Mouse (Mus musculus) liver, embryonic 13.5 days (tissue): ENCODE measurements at regions not wholly inside any gene's neighbourhood (a gene's known extent, or its start where the extent isn't known, plus 50 kb on each side); places are given as distances from the start of the nearest gene placed in this dataset.

Experiments
- ATAC-seq: fragments of 200-750 bp; cut with Nextera tagmentation; 2 replicates; pipeline ENCODE4 v1.8.0; 2017; ENCODE audit warnings: low read depth, mild to moderate bottlenecking, moderate number of reproducible peaks, moderate library complexity
- DNase-seq: peaks from one replicate; pipeline ENCODE4 v3.0.0; 2022
- H3K27ac ChIP-seq: fragments of 300-500 bp; sonication (generic); 2 replicates; pipeline ENCODE4 v1.5.1; 2015; ENCODE audit warnings: moderate library complexity, mild to moderate bottlenecking, inconsistent platforms
- H3K27me3 ChIP-seq: fragments of 300-500 bp; sonication (generic); 2 replicates; pipeline ENCODE4 v1.6.1; 2015; ENCODE audit warnings: mild to moderate bottlenecking, inconsistent platforms
- H3K36me3 ChIP-seq: fragments of 300-500 bp; sonication (generic); 2 replicates; pipeline ENCODE4 v1.6.1; 2015; ENCODE audit warnings: mild to moderate bottlenecking, inconsistent platforms
- H3K4me1 ChIP-seq: fragments of 300-500 bp; sonication (generic); replicated peaks from 2 replicates; pipeline ENCODE4 v1.6.1; 2015; ENCODE audit warnings: inconsistent platforms
- H3K4me2 ChIP-seq: fragments of 300-500 bp; sonication (generic); 2 replicates; pipeline ENCODE4 v1.6.1; 2015; ENCODE audit warnings: inconsistent platforms, mild to moderate bottlenecking, moderate library complexity
- H3K4me3 ChIP-seq: fragments of 300-500 bp; sonication (generic); replicated peaks from 2 replicates; pipeline ENCODE4 v1.5.1; 2015; ENCODE audit warnings: mild to moderate bottlenecking, inconsistent platforms
- H3K9ac ChIP-seq: fragments of 300-500 bp; sonication (generic); 2 replicates; pipeline ENCODE4 v1.6.1; 2015; ENCODE audit warnings: mild to moderate bottlenecking, inconsistent platforms
- H3K9me3 ChIP-seq: fragments of 300-500 bp; sonication (generic); replicated peaks from 2 replicates; pipeline ENCODE4 v1.6.1; 2016; ENCODE audit warnings: inconsistent platforms
- WGBS: fragments of 180-500 bp; shearing (Covaris S2); methylation state at CpG from one replicate; pipeline ENCODE4 v1.1.7; 2015; ENCODE audit not compliant: insufficient replicate concordance; 5-methylcytosine and 5-hydroxymethylcytosine counted together

GRCm38 (mm10) chr13:91370886-91371595, 89.0 kb upstream of the Ssbp2 start:
- Histone ChIP-seq H3K27me3 (no peaks in the 10 kb centered on the region), H3K4me1 (peaks cover 41% of the 10 kb centered on the region), H3K4me3 (peak overlapping the region; percentile 66), H3K36me3 (no peaks in the 10 kb centered on the region), H3K4me2 (peak overlapping the region; percentile 89), H3K9me3 (no peaks in the 10 kb centered on the region), H3K27ac (peak overlapping the region; percentile 87), H3K9ac (peak overlapping the region; percentile 80)
- ATAC-seq (peak; percentile 81), DNase-seq (peak; percentile 79)
- under 1% methylated on average over 28 of the region's 28 CpGs for WGBS

GRCm38 (mm10) chr13:91371596-91371987, 88.5 kb upstream of the Ssbp2 start:
- H3K4me3 ChIP-seq = peak overlapping the region; percentile 66
- no peaks in the 10 kb centered on the region for H3K9me3 ChIP-seq
- H3K4me2 ChIP-seq = peak overlapping the region; percentile 89
- ATAC-seq = no peak
- H3K27me3 ChIP-seq = no peaks in the 10 kb centered on the region
- peak overlapping the region; percentile 87 for H3K27ac ChIP-seq
- WGBS = 31% methylated on average over 2 of the region's 2 CpGs
- no peaks in the 10 kb centered on the region for H3K36me3 ChIP-seq
- H3K4me1 ChIP-seq = peaks cover 41% of the 10 kb centered on the region
- no peak for DNase-seq
- peak overlapping the region; percentile 80 for H3K9ac ChIP-seq

GRCm38 (mm10) chr13:91372130-91372875, 87.8 kb upstream of the Ssbp2 start:
- Histone ChIP-seq H3K4me2 (peak overlapping the region; percentile 89), H3K4me1 (peaks cover 41% of the 10 kb centered on the region), H3K36me3 (no peaks in the 10 kb centered on the region), H3K9ac (0 out of 2 replicates have a peak overlapping the region, but pooled peaks have one; percentile 26), H3K27ac (peak overlapping the region; percentile 87), H3K9me3 (no peaks in the 10 kb centered on the region), H3K4me3 (peak overlapping the region; percentile 66; the same call in 1 of the 2 replicates), H3K27me3 (no peaks in the 10 kb centered on the region)
- peak; percentile 17 for DNase-seq
- peak; percentile 57 for ATAC-seq
- 35% methylated on average over 11 of the region's 11 CpGs for WGBS

- 56% methylated on average over 3 of the region's 3 CpGs for WGBS
- Histone ChIP-seq H3K4me1 (peaks cover 41% of the 10 kb centered on the region), H3K9ac (no peak overlapping the region), H3K4me2 (no peak overlapping the region), H3K27me3 (no peaks in the 10 kb centered on the region), H3K27ac (no peak overlapping the region), H3K9me3 (no peaks in the 10 kb centered on the region), H3K36me3 (no peaks in the 10 kb centered on the region), H3K4me3 (no peak overlapping the region)
- no peak for DNase-seq
- ATAC-seq = no peak
Measured at GRCm38 (mm10) chr13:91374141-91374540, 85.9 kb upstream of the Ssbp2 start.

GRCm38 (mm10) chr13:91376556-91376955, 83.5 kb upstream of the Ssbp2 start:
- ATAC-seq = no peak
- H3K27ac ChIP-seq = no peak overlapping the region
- H3K27me3 ChIP-seq = no peaks in the 10 kb centered on the region
- H3K4me3 ChIP-seq = no peak overlapping the region
- H3K4me1 ChIP-seq = peaks cover 22% of the 10 kb centered on the region
- no peaks in the 10 kb centered on the region for H3K9me3 ChIP-seq
- no peak for DNase-seq
- WGBS = 83% methylated on average over 3 of the region's 3 CpGs
- H3K4me2 ChIP-seq = no peak overlapping the region
- H3K36me3 ChIP-seq = no peaks in the 10 kb centered on the region
- H3K9ac ChIP-seq = no peak overlapping the region

GRCm38 (mm10) chr13:91377428-91377827, 82.7 kb upstream of the Ssbp2 start:
- no peak for DNase-seq
- Histone ChIP-seq H3K27ac (no peak overlapping the region), H3K27me3 (no peaks in the 10 kb centered on the region), H3K36me3 (no peaks in the 10 kb centered on the region), H3K9me3 (no peaks in the 10 kb centered on the region), H3K4me2 (no peak overlapping the region), H3K4me3 (no peak overlapping the region), H3K4me1 (peaks cover 13% of the 10 kb centered on the region), H3K9ac (no peak overlapping the region)
- 80% methylated on average over 7 of the region's 7 CpGs for WGBS
- ATAC-seq = no peak

- DNase-seq (no peak), ATAC-seq (no peak)
- no peaks in the 10 kb centered on the region for H3K9me3 ChIP-seq
- no peak overlapping the region for H3K9ac ChIP-seq
- 75% methylated on average over 9 of the region's 9 CpGs for WGBS
- no peak overlapping the region for H3K4me3 ChIP-seq
- peaks cover 8% of the 10 kb centered on the region for H3K4me1 ChIP-seq
- H3K4me2 ChIP-seq = no peak overlapping the region
- H3K27me3 ChIP-seq = no peaks in the 10 kb centered on the region
- H3K27ac ChIP-seq = no peak overlapping the region
- H3K36me3 ChIP-seq = no peaks in the 10 kb centered on the region
Measured at GRCm38 (mm10) chr13:91377972-91378371, 82.1 kb upstream of the Ssbp2 start.

GRCm38 (mm10) chr13:91385393-91385792, 74.7 kb upstream of the Ssbp2 start:
- Histone ChIP-seq H3K4me1 (no peaks in the 10 kb centered on the region), H3K9ac (no peak overlapping the region), H3K27me3 (no peaks in the 10 kb centered on the region), H3K9me3 (no peaks in the 10 kb centered on the region), H3K27ac (no peak overlapping the region), H3K36me3 (no peaks in the 10 kb centered on the region), H3K4me2 (no peak overlapping the region), H3K4me3 (no peak overlapping the region)
- ATAC-seq = no peak
- 57% methylated on average over 4 of the region's 4 CpGs for WGBS
- no peak for DNase-seq

- Histone ChIP-seq H3K4me2 (no peak overlapping the region), H3K9ac (no peak overlapping the region), H3K9me3 (no peaks in the 10 kb centered on the region), H3K27me3 (no peaks in the 10 kb centered on the region), H3K36me3 (no peaks in the 10 kb centered on the region), H3K4me1 (no peaks in the 10 kb centered on the region), H3K27ac (no peak overlapping the region), H3K4me3 (no peak overlapping the region)
- WGBS = 71% methylated on average over 10 of the region's 10 CpGs
- DNase-seq (no peak), ATAC-seq (no peak)
Measured at GRCm38 (mm10) chr13:91387913-91388312, 72.2 kb upstream of the Ssbp2 start.

- Histone ChIP-seq H3K9me3 (no peaks in the 10 kb centered on the region), H3K27me3 (no peaks in the 10 kb centered on the region), H3K27ac (no peak overlapping the region), H3K4me1 (no peaks in the 10 kb centered on the region), H3K9ac (no peak overlapping the region), H3K36me3 (no peaks in the 10 kb centered on the region), H3K4me3 (no peak overlapping the region), H3K4me2 (no peak overlapping the region)
- no peak for DNase-seq
- 63% methylated on average over 2 of the region's 2 CpGs for WGBS
- ATAC-seq = no peak
Measured at GRCm38 (mm10) chr13:91403632-91404031, 56.5 kb upstream of the Ssbp2 start.

- no peak overlapping the region for H3K4me2 ChIP-seq
- H3K4me3 ChIP-seq = no peak overlapping the region
- ATAC-seq (no peak), DNase-seq (no peak)
- no peak overlapping the region for H3K27ac ChIP-seq
- H3K36me3 ChIP-seq = no peaks in the 10 kb centered on the region
- H3K4me1 ChIP-seq = no peaks in the 10 kb centered on the region
- H3K9me3 ChIP-seq = no peaks in the 10 kb centered on the region
- H3K27me3 ChIP-seq = no peaks in the 10 kb centered on the region
- 82% methylated on average over 2 of the region's 2 CpGs for WGBS
- H3K9ac ChIP-seq = no peak overlapping the region
Measured at GRCm38 (mm10) chr13:91405027-91405426, 55.1 kb upstream of the Ssbp2 start.

- H3K27ac ChIP-seq = no peak overlapping the region
- H3K9me3 ChIP-seq = no peaks in the 10 kb centered on the region
- DNase-seq (no peak), ATAC-seq (no peak)
- H3K4me3 ChIP-seq = no peak overlapping the region
- no peaks in the 10 kb centered on the region for H3K36me3 ChIP-seq
- H3K4me2 ChIP-seq = no peak overlapping the region
- no peaks in the 10 kb centered on the region for H3K27me3 ChIP-seq
- H3K4me1 ChIP-seq = no peaks in the 10 kb centered on the region
- no peak overlapping the region for H3K9ac ChIP-seq
Measured at GRCm38 (mm10) chr13:91410116-91410515, 50.0 kb upstream of the Ssbp2 start.
